Mouse (Mus musculus) mouse embryonic stem cell (cell line): ENCODE data around the gene Mdfi.
"Not testable (repeated sequence)": the region's sequence is repeated elsewhere in the genome, so short reads cannot be mapped to it uniquely, and the experiment has no call there.

Source experiments
- in situ Hi-C, 2 experiments: fragments of 300-500 bp; cut with MboI; formaldehyde crosslinking; loops; 1 replicate in 1 of 2; 3 replicates in 1 of 2; pipeline ENCODE4 v1.14.3; 2019 to 2020; ENCODE audit warnings: low sequenced_read_pairs in 2 of 2, low pct_unique_long_range_greater_than_20kb in 1 of 2, mixed read lengths in 1 of 2; ENCODE audit not compliant: unreplicated experiment in 1 of 2

Mdfi gene

DNA sequence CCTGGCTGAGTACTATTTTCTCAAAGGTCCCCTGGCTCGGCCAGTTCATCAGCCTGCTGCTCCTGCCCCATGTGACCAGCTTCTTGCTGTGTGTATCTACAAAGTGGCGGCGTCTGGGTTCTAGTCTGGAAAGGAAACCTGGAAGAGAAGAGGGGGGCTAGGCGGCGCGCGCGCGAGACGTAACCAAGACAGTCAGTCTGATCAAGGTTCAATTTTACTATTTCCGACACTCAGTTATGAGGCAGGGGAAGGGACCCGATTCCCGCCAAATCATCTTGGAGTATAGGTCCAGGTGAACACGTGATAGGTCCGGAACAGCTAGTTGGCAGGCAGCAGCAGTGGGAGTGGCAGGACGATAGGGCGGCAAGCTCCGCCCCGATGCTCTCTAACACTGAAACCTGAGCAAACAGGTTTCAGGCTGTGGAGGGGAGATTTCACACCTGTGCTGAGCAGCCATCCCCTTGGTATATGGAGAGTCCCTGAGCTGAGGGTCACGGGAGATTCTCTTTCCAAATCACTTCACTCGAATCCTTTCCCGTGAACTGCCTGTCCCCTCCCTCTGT lies 17.4 kb upstream of the Mdfi start:
- in situ Hi-C loops = not testable (repeated sequence)

DNA sequence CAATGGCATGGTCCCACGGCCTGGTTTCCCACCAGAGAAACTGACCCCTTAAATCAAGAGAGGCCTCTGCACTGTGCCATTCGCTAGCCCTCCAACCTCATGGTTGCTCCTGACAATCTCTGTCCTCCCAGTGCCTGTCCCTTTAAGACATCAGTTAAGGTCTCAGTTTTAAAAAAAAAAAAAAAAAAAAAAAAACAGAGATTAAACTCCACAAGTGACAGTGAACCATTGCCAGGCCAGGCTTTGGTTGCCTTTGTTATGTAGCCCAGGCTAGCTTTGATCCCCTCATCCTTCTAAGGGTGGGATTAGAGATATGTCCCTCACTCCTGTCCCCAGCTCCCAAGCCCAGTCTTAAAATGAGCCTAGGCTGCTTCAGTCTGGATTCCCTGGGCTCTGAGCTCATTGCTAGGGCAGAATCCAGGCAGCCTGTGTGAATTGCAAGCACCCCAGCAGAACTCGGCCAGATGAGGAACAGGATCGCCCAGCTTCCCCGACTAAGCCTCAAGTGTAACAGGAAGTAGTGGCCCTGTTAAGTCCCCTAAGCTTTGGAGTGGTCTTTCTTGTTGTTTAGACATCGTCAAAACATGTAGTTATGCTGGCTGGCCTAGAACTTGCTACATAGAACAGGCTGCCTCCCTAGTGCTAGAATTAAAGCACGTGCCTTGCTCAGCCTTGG lies 16.3 kb upstream of the Mdfi start:
- in situ Hi-C loops = no loop called here

DNA sequence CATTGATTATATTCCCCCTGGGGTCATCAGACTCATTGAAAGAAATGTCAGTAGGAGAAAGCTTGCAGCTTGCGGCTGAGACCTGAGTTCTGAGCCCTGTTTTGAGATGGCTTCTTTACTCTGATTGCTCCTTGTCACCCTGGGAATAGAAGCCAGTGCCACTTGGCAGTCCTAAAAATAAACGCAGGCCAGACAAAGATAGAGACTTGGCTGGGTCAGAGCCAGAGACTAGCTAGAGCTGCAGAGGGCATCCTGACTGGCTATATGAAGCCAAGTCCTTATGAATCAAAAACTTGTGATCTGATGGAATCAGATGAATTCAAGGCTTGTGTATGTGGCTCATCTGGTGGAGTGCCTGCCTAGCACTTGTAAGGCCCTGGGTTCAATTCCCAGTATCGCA lies 15.5 kb upstream of the Mdfi start:
- in situ Hi-C loops = no loop called here

DNA sequence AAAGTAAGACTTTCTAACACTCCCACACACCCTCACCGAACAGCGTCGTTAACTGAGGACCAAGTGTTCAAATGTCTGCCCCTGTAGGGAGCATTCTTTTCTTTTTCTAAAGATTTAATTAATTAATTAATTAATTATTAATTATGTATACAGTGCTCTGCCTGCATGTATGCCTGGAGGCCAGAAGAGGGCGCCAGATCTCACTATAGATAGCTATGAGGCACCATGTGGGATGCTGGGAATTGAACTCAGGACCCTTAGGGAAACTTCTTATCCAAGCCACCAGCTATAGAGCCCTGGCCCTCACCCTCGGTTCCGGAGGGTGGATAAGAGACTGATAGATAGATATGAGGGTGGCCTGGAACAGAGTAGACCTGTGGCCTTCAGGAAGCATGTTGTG lies 13.5 kb upstream of the Mdfi start:
- in situ Hi-C loops = loop anchor here in 1 of 2 experiments (10.0 to 25.0 kb wide), 2 partner anchors 247 to 464 kb away; partner anchors contain the start of gene B430306N03Rik

DNA sequence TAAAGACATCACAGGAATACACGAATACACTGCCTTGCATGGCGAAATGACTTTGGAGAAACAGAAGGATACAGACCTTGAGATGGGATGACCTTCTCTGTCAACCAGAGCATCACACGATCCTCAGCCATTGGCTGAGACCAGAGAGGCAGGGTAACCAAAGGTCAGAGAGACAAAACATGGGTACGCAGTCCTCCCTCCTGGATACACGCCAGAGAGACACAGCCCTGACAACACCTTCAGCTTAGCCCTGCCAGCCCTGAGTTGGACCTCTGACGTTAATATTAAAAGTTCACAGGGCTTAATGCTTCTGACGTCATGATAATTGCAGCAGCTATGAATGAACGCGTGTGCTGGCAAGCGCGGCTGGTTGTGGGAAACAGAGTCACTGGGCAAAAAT lies 11.1 kb upstream of the Mdfi start:
- in situ Hi-C loops = loop anchor here in 1 of 2 experiments (10.0 to 25.0 kb wide), 2 partner anchors 249 to 467 kb away; partner anchors contain the start of gene B430306N03Rik

DNA sequence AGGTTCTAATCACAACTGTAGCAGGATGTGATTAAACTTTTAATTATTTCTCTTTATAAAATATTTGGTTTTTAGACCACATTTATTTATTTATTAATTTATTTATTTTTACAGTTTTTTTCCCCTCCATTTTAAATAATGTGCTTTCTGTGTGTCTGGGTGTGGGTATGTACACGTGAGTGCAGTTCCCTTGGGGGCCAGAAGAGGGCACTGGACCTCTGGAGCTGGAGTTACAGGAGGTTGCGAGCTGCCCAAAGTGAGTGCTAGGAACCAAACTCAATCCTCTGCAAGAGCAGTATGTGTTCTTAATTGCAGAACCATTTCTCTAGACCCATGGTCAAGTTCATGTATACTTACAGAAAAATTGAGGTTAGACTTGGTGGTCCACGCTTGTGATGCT lies 9.0 kb upstream of the Mdfi start:
- in situ Hi-C loops = loop anchor here in 1 of 2 experiments (10.0 to 25.0 kb wide), 2 partner anchors 251 to 469 kb away; partner anchors contain the start of gene B430306N03Rik

DNA sequence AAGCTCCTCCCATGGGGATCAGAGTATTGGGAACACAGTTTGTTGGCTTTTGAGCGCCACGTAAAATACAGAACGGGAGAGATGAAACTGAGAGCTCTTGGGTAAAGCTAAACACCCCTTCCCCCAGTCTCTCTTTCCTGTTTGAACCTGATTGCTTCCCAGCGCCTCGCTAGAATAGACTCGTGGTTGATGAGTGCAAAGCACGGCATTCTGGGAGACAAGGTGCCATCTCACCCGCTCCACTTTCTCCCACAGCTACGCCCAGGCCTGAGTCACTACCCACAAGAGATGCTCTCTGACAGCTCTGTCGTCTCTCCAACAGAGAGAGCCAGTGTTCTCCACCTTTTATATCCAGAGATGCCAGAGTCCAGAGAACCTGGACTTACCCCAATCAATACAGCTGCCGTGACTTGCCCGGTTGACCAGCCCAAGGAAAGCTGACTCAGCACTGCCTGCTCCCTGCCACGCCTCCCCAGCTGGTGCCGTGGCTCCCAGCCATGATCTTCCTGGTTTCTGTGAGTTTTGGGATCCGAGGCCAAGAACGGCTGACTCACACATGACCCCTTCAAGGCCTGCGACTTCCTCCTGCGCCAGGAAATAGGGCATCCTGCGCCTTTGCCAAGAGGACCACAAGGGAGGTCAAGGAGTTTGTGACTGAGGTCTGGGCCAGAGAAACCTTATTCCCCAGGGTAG lies 7.6 kb upstream of the Mdfi start:
- in situ Hi-C loops = loop anchor here in 1 of 2 experiments (10.0 to 25.0 kb wide), 2 partner anchors 253 to 470 kb away; partner anchors contain the start of gene B430306N03Rik

DNA sequence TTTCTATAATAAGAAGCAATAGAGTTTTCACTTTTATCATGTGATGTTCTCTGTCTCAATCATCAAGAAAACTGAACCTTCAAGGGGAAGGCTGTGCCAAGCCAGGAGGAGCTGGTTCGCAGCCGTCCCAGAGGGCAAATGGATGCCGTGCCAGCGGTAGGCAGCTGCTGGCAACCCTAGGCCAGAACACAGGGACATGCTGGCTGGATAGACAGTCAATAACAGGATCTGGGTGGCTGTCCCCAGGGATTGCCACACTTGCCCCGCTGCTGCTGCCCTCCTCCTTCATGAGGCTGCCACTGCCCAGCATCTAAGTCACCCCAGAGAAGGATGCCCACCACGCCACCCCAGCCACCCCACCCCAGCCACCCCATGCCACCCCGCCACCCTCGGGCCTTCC lies 7.0 kb upstream of the Mdfi start:
- in situ Hi-C loops = loop anchor here in 1 of 2 experiments (10.0 to 25.0 kb wide), 2 partner anchors 253 to 471 kb away; partner anchors contain the start of gene B430306N03Rik

DNA sequence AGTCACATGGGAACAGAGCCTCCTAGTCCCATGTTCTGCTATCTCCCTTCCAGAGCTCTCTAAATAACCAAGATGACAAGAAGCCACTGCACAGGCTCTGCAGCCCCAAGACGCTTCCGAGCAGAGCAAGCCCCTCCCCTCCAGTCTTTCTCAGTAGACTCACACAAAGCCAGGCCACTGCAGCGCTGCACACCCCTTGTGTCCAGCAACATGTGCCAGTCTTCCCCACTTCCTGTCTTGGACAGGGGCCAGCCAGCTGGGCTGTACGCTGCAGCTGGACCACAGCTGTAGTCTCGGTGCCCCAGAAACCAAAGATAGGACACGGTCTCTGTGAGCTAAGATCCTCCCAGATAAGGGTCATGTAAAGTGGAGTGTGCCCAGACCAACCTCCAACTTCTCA lies 3.3 kb upstream of the Mdfi start:
- in situ Hi-C loops = loop anchor here in 1 of 2 experiments (25.0 kb wide), 1 partner anchor 474 kb away; the partner anchor contains the start of gene B430306N03Rik

DNA sequence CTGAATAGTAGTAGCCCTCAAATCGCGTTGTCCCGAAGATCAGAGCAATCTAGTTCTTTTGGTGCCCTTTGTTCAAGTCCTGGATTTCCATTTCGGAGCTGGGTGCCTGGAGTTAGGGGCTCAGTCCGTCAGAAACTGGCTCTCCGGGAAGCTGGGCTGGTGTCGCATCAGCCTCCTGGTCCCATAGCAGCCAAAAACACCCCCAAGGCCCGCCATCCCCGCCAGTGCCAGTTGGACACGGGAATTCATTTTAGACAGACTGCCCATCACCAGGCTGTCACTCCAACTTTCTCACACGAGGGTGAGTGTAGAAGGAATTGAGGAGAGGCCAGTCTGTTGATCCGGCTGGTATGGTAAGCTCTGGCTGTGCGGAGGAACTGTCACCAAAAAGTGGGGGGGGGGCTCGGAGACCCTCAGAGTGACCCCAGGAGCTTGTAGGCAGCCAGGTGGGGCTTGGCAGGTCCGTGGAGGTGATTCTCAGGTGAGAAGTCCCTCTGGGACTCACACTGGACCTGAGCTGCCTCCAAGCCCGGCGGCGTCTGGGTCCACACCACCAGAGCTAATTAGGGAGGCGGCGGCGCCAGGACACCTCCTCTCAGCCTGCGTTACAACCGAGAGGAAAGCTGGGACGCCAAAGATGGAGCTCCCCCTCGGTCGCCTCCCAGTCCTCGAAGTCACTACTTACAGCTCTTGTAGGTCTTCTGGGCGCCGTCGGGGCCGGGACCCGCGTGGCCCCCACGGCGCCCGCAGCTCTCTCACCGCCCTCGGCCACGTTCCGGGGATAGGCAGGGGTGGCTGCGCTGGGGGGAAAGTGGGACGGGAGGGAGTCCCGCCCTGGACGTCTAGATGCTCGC lies 636 bp downstream of the Mdfi start:
- in situ Hi-C loops = loop anchor here in 1 of 2 experiments (25.0 kb wide), 1 partner anchor 478 kb away; the partner anchor contains the start of gene B430306N03Rik

DNA sequence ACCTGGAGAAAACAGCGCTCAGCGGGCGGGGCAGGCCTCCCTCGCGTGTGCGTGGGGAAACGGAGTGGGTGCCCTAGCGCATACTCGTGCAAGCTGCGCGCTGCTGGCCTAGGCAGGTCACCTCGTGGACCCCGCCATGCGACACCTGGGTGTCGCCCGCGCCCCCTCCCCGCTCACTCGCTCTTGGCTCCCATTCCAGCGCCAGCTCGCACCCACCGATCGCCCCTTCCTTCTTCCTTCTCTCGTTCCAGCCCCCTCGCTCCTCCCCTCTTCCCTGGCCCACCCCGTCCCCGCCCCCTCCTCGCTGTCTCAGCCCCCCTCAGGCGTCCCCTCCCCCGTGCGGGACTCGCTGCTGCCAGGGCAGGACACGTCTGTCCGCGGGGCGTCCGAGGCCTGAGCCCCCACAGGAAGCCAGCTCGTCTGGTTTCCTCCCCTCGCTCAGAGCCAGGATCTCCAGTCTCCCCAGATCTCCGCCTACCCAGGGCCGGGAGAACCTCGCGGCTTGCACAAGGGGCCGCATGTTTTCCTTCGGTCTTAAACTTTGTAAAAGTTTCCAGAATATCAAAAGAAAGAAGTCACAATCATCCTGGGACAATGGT lies 1.4 kb downstream of the Mdfi start:
- in situ Hi-C loops = loop anchor here in 1 of 2 experiments (25.0 kb wide), 1 partner anchor 479 kb away; the partner anchor contains the start of gene B430306N03Rik

DNA sequence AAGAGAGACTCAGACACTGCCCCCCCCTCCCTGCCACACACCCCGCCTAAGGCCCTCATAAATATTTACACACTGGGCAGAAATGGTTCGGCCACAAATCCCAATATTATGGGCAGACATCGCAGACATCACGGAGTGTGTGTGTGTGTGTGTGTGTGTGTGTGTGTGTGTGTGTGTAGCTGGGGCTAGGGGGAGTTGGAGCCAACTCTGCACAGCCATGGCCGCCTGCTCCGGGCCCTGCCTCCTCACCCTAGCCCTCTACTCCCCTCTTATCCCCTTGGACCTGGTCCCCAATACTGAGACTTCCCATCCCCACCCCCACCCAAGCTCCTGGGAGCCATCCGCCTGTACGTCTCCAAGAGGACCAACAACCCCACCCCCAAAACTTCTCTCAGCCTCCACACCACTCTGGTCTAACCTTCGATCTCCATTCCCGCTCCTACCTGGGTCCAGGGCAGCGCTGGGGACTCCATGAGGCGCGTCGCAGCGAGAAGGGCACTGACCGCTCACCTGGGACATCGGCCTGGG lies 1.9 kb downstream of the Mdfi start:
- in situ Hi-C loops = loop anchor here in 1 of 2 experiments (25.0 kb wide), 1 partner anchor 480 kb away; the partner anchor contains the start of gene B430306N03Rik

DNA sequence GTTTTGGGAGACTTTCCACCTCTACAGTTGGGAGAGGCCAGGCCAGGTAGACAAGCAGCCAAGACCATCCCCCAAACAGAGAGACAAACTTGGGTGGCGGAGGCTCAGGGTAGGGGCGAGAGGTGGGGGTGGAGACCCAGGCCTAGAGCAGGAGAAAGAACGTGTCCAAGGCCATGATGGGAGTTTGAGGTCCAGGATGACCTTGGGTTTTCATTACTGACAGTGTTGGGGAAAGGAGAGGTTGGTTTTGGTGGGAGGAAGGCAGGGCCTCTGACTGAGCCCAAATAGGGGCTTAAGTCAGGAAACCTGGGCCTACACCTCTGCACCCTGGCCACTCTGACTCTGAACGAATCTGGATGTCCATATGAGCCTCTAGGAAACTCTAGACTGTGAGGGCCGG lies 2.7 kb downstream of the Mdfi start:
- in situ Hi-C loops = loop anchor here in 1 of 2 experiments (25.0 kb wide), 1 partner anchor 481 kb away; the partner anchor contains the start of gene B430306N03Rik

DNA sequence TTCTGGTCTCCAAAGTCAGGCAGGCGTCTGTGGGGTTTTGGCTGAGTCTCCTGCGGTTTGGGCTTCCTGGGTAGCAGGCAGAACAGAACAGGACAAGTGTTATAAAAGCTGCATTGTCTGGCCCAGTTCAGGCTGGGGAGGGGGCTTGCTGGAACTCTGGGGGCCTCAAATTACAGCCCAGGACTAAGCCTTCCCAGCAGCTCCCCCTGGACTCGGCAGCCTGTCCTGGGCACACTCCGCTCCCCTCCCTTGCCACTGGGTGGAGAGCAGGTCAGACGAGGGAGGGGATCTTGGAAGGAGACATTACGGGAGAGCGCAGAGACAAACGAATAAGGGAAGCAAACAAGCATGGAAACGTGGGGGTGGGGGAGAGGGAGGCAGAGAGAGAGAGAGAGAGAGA lies 3.3 kb downstream of the Mdfi start:
- in situ Hi-C loops = loop anchor here in 1 of 2 experiments (25.0 kb wide), 1 partner anchor 481 kb away; the partner anchor contains the start of gene B430306N03Rik

DNA sequence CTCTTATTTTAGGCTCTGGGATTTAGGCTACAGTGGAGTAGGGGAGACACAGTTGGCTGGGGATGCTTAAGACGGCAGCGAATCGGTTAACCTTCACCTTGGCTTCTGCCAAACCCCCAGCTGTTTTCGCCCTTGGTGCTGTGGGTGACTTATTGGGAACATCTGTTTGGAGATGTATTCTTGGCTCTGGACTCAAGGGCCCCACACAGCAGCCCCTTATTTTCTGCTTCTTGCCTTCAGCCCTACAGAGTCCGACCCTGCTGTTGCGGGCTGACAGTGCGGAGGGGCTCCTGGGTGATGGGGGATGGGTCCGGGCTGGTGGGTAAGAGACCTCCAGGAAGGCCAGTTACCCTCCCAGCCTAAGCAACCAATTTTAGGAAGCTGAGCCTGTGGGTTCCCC lies 13.2 kb downstream of the Mdfi start:
- in situ Hi-C loops = no loop called here

DNA sequence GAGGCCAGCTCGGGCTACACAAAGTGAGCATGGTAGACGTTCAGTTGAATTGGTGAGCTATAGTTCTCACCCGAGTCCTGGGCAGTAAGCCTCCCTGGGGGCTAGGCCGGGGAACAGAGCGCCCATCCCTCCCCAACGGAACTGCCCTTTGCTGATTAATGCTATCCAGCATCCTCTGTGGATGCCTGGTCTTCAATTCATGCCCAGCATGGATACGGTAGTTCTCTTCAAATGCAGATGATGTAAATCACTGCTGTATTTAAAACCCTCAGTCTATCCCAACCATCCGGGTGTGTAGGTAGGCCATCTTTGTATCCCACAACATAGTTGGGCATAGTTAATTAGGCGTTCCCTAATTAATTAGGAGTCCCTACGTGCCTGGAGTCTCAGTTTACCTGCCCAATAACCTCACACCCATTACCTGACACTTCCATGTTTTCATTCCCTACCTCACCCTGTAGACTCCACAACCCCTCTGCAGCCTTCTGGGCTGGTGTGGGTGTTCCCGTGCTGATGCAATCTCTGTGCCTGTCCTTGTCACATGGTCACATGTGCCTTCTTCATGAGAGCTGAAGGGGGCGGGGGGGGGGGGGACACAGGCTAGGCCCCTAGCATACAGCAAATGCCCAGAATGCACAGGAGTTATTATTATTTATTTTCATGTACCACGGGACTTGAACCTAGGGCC lies 16.3 kb downstream of the Mdfi start:
- in situ Hi-C loops = no loop called here

DNA sequence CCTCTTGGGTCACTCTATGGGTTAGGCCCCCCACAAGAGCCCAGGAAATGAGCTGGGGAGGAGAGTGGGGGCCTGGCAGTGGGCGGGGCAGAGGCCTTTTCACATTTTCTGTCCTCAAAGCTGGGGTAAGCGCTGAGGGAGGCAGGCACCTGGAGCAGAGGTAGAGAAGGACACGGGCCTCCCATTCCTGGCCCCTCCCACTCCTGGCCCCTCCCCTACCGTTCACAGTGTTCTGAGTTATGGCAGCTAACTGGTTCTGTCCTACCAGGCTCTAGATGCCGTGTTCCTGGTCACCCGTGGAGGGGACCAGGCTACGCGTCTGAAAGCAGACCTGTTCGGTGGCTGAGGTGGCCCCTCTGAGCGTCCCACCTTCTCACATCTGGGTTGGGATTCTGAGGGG lies 19.0 kb downstream of the Mdfi start:
- in situ Hi-C loops = no loop called here
